Mouse (Mus musculus): ENCODE measurements around the gene Fam69a. TPM values are rescaled to one million over a fixed set of nuclear protein-coding genes. Genes with fewer than 3 reads are reported as not detected.
"Not testable (repeated sequence)": the region's sequence is repeated elsewhere in the genome, so short reads cannot be mapped to it uniquely, and the experiment has no call there.

The Fam69a gene
- total RNA-seq, 2 experiments from 2014 or later: 33.5 to 39.0 TPM

DNA sequence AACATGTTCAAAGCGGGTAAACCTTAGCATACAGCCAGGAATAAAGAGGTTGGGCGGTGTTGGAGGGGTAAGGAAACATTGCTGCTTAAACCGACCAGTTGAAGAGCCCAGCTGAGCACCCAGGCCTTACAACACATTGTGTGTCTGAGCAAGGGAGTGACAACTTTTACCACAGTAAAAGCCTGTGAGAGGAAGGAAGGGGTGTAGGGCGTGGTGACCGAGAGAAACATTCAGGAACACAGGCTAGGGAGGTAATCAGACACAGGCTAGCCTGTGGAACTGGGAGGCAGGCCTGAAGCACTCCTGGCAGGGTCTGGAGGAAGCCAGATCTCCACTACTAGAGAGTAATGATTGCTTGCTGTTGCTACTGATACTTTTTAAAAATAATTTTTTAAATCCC, 36.2 kb downstream of the Fam69a start:
- DNase-seq (ENCODE audit: extremely low spot score in 1 of 2, low spot score in 1 of 2): no peak

DNA sequence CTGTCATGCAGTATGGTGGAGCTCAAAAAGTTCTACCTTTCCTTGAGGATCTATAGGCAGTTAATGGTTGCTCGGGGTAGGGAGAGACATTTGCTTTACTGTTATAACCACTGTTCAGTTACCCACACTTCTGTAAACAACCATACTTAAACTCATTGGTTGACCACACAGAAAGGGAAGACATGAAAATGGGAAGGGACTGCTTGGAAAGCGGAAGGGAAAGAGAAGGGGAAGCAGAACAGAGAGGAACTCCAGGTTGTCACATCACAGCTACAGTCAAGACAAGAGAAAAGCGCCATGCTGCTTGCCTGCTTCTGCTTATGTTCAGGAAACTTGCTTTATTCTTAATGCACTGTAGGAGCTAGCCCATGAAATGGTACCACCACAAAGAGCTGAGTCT, 37.3 kb downstream of the Fam69a start:
- no peak for DNase-seq (ENCODE audit: extremely low spot score in 1 of 2, low spot score in 1 of 2)

DNA sequence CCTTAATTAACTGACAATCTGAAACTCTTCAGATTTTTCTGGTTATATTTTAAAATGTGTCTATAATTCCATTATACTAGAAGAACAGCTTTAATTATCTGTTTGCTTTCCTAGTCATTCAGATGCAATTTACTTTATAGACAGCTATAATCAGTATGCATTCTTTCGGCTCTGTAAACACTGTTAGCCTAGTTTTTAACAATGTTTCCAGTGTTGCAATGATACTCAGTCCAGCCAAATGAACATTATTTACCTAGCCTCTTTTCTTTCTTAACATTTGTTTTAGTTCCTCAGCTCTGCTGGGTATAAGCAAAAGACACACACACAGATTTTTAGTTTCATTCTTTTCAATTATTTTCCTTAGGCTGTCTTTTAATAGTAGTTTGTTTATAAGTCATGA, 38.0 kb downstream of the Fam69a start:
- no peak for DNase-seq (ENCODE audit: extremely low spot score in 1 of 2, low spot score in 1 of 2)

DNA sequence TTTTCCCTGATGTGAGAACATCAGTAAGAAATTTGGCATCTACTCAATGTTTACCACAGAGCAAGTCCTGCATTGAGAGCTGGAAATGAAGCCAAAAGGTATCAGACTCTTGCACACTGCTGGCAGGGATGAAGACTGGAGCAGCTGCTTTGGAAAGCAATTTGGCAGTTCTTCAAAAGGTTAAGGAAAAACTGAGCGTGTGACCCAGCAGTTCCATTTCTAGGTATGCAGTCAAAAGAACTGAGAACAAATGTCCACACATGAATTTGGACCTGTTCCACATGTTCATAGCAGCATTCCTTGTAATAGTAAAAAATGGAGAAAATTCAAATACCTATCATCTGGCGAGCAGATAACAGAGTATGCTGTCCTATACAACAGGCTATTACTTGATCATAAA, 39.3 kb downstream of the Fam69a start:
- no peak for DNase-seq (ENCODE audit: extremely low spot score in 1 of 2, low spot score in 1 of 2)

DNA sequence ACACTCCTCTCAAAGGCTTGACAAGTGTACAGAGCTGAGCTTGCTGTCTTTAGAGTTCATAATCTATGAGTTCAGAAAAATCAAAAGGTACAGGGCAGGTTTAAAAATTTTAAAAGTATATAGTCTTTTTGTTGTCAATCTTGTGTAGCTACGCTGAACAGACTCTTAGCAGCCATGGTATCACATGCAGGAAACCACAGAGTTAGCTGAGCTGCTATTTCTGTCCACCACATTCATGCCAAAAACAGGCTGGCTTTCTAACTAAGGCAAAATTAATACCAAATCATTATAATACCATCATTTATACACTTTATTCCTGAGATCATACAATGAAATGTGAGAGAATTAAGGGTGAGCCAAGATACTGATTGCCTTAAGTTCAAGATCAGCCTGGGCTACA, 40.4 kb downstream of the Fam69a start:
- DNase-seq (ENCODE audit: extremely low spot score in 1 of 2, low spot score in 1 of 2): no peak

DNA sequence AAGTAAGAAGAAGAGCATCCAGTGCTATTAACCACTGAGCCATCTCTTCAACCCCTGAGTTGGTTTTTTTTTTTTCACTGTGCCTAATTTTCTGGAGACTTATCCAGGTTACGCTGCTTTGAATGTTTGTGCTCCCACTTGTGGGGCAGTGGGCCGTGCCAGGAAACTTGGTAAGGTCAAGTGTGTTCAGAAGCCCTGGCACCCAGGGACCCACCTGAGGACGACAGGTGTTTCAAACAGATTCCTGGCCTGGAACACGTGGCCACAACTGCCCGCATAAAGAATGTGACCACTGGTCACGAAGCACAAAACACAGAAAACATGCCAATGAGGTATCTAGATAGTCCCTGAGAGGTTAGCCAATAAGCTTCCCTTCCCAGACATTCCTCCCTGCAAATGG, 43.4 kb downstream of the Fam69a start:
- no peak for DNase-seq (ENCODE audit: extremely low spot score in 1 of 2, low spot score in 1 of 2)

DNA sequence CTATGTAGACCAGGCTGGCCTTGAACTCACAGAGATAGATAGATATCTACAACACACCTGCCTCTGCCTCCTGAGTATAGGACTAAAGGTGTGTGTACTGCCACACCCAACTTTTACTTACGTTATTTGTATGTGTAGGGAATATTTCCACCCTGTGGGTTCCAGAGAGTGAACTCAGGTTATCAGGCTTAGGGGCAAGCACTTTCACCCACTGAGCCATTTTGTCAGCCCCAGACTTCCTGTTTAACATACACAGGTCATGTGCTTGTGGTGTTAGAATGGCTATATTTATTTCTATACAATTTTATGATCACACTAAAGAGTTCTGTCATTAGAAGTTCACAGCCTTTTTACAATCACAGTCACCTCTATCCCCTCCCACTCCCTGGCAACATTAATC, 43.9 kb downstream of the Fam69a start:
- DNase-seq (ENCODE audit: extremely low spot score in 1 of 2, low spot score in 1 of 2): no peak

DNA sequence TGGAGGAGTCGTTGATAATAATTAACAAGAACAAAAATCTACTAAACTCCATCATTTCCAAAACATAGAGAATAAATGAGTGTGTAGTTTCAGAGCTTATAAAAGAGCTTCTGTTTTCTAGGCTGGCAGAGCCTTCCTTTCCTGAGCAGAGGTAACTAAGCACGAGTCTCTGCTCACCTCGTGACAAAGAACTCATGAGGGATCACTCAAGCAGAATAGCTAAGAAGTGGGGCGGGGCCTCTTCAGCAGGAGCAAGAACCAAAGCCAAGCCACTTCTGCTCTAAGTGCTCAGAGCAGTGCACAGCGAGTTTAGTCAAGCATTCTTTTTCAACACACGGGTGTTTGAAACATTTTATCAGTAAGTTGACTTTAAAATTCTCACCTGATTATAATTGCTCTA, 45.7 kb downstream of the Fam69a start:
- DNase-seq (ENCODE audit: extremely low spot score in 1 of 2, low spot score in 1 of 2): no peak

DNA sequence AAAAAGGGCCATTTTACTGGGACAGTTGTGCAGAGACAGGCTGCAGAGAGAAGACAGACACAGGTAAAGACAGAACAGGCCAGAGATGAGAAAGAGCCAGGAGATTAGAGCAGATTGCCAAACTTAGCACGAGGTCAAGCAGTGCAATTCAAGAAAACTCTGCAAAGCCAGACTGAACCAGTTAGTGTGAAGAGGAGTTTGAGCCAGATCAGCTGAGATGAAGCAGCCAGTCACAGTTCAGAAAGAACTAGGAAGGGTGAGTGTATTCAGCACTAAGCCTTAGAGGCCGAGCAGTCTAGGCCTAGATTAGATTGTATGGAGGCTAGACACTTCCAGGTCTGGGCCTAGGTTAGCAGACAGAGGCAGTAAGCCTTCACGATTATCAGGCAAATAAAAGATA, 47.2 kb downstream of the Fam69a start:
- no peak for DNase-seq (ENCODE audit: extremely low spot score in 1 of 2, low spot score in 1 of 2)

DNA sequence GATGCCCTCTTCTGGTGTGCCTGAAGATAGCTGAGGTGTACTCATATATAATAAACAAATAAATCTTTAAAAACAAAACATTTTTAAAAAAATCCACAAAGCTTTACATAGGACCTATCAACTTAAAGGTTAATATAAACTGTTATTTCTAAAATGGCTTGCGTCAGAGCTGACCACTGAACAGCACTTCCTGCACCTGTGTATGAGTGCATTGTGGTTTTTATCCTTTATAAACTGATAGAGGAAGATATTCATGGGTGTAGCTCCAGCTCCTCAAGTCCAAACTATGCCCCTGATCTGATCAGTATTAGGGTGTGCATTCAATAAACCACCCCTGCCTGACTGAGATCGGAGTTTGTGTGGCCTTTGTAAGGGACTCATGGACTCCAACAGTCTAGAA, 48.0 kb downstream of the Fam69a start:
- no peak for DNase-seq (ENCODE audit: extremely low spot score in 1 of 2, low spot score in 1 of 2)

DNA sequence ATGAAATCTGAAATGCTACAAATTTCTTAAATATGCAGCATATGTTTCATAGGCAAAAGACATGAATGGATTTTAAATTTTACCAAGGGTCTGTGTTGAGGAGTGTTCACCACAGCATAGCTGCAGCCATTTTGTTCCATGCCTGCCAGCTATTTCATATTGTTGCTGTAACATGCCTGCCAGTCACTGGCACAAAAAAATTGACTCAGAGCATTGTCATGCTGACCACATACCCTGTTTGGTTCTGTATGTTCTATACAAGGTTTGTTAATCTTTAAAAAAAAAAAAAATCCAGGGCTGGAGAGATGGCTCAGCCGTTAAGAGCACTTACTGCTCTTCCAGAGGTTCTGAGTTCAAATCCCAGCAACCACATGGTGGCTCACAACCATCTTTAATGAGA, 48.4 kb downstream of the Fam69a start:
- DNase-seq (ENCODE audit: extremely low spot score in 1 of 2, low spot score in 1 of 2): not testable (repeated sequence)

DNA sequence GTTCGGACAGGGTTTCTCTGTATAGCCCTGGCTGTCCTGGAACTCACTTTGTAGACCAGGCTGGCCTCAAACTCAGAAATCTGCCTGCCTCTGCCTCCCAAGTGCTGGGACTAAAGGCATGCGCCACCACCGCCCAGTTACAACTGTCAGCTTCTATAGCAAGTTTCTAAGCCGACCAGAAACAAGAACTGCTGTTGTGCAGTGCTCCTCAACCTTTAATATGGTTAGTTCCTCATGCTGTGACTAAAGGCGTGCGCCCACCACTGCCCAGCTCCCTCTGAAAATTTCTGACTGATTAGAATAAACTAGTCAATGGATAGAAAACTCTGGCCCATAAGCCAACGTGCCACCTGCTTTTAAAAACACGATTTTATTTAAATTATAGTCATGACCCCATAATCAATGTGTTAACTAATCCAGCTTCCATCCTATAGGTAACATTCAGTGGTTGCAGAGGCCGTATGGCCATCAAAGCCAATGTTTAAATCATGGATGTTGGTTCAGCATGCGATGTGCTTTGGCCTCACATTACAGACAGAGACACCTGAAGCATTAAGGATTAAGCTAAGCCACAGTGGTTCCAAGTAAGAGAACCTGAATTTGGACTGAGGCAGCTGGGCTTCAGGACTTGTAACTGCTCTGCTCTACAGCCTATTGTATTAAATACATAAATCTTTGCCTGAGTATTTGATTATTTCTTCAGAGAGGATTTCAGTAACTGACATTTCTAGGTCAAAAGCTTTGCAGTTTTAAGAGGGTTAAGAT, 50.1 kb downstream of the Fam69a start:
- DNase-seq (ENCODE audit: extremely low spot score in 1 of 2, low spot score in 1 of 2): no peak

DNA sequence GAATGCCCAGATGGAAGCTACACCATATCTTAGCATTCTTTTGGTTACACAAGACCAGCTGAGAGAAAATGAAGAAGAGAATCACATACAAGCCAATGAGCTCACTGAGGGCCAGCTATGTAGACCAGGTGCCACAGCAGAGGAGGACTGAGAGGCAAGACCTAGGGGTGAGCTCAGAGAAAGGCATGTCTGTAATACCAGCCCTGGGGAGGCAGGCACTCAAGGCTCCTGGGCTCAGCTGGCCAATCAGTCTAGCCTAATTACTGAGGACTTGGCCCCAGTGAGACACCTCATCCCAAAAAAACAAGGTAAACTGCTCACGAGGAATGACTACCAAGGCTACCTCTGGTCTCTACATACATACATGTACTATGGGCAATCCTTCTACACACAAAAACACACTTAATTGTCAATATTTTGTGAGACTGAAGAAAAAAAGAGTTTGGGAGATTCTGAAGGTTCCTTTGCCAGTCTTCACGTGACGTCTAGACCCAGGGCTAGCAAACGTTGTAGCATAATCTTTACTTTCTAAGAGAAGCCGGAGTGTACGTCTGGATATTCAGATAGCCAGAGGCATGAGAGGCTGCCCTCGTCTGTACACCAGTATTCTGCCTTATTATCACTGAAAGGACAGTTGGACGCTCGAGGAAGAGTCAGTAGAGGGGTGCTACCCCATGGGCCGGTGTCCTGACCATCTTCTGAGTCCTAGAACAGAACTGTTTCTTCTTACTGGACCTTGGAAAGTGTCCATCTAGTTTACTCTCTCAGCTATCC, 51.9 kb downstream of the Fam69a start:
- no peak for DNase-seq (ENCODE audit: extremely low spot score in 1 of 2, low spot score in 1 of 2)

DNA sequence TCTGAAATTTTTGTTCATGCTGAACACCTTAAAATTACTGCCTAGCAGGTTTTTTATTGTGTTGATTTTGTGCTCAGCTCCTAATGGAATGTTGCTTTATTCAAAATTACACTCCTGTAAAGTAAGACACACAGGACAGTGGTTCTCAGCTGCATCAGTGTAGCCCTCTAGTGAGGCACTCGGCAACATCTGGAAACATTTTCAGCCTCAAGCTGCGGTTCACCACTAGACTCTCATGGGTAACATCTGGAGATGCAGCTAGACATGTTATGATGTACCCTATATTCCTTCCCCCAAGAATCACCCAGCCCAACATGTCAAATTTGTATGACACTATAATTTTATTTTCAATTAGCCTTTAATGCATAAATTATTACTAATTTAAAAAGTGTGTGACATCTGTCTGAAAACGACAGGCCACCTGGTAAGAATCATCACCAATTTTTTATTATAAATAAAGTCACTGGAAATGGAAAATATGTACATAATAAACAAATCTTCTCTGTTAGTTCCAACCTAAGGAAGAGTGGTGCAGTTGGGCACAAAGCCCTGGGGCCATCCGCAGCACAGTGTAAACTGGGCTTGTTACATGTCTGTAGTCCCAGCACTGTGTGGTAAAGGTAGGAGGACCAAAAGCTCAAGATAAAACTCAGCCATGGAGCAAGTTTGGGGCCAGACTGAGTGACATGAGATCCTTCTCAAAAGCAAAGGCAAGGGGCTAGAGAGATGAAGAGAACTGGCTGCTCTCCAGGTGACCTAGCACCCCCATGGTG, 53.5 kb downstream of the Fam69a start:
- no peak for DNase-seq (ENCODE audit: extremely low spot score in 1 of 2, low spot score in 1 of 2)

DNA sequence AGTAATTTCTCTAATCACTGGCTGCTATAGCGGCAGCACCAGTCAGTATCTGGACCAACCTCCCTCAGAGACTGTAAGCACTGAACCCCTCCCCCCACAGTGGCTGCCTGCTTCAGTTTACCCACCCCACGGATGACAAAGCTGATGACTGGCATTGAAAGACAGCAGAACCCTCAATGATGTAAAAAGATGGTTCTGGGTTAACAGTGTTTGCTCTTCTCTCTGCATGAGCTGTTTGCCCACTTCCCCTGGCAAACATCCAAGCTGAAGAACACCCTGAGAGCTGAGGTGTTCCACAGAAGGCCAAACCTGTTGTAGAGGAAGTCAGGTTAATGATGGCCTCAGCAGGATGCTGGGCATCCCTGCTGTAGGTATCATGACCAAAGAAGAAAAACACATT, 54.3 kb downstream of the Fam69a start:
- no peak for DNase-seq (ENCODE audit: extremely low spot score in 1 of 2, low spot score in 1 of 2)

DNA sequence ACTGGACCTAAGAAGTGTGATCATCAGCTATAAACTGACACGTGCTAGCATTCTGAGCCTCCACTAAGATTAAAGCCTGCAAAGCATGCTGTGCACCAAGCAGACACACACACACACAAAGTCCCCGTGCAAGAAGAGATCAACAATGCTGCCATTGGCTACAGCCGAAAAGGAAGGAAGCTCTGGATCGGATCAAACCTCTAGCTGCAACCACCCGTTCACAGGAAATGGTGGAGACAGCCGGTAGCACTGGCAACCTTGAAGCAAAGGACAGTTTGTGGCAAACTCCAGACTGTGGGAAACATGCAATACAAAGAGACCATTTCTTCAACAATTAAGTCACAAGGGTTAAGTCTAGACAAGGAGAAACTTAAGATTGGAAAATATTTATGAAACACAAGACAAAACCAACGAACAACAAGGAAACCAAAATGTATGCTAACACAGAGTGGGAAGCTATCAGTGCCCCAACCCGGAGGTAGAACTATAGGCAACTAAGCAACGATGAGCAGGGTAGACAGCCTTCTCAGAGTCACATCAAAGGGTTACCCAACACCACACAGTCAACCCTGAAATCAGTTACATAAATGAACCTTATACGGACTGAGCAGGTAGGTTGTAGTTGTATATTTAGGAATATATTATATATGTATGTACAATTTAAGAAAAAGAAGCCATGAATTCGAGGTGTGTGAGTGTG, 60.2 kb downstream of the Fam69a start:
- no peak for DNase-seq (ENCODE audit: extremely low spot score in 1 of 2, low spot score in 1 of 2)

DNA sequence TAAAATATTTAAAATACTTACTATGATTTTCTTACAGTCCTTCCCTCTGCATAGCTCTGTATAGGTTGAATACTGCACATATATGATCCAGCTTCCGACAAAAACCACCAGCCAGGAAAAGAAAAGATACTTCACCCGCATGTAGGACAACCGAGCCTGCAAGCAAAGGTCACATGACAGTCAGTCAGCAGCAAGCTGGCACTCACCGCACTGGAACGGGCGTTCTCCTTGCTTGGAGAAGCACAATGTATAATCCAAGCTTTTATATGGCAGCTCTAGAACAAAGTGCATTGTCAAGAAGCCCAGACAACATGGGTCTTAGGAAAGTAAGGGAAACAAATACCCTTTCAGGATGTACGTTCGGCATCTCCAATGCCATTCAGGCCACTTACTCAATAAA, 62.3 kb downstream of the Fam69a start:
- DNase-seq (ENCODE audit: extremely low spot score in 1 of 2, low spot score in 1 of 2): no peak

DNA sequence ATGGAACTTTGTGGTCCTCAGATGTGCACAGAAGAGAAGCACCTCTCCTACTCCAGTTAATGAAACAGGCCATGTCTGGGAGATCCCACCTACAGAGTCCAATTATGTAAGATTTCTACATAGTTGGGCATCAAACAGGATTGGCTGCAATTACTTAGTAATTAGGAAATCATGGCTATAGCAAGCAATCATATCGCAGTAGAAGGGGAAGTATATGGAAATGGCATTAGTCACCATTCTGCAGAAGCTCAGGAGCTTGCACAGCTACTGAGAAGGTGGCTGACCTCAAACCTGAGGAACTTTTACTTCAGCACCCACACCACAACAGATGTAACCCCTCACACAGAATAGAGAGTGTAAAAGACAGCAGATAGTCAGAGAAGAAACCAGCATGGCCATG, 64.0 kb downstream of the Fam69a start:
- DNase-seq (ENCODE audit: extremely low spot score in 1 of 2, low spot score in 1 of 2): no peak

DNA sequence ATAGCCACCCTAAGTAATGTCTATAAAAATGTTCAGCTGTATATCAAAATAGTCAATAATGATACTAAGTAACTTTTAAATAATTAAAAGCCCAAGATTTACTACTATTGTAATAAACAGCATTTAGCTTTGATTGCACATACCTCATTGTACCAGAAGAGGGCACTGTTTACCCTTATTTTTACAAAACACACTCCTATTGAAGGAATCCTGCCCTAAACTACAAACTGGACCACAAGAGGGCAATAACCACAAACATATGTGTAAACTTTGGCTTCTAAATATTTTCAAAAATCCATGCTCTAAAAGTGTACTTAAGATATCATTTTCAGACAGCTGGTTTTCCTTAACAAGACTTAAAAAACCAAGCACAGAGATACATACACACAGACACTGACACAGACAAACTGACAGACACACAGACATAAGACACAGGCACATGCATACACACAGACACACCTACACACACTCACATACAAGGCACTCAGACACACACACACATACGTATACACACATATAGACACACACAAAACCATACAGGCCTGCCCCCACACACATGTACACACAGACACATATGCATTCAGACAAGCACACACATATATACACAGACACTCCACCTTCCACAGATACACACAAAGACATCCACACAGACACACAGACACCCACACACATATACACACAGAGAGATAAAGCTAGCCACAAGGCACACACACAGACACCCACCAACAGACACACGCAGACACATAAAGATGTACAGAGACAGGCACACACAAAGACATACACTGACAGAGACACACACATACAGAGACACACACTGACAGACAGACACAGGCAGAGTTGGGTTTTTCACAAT, 65.3 kb downstream of the Fam69a start:
- DNase-seq (ENCODE audit: extremely low spot score in 1 of 2, low spot score in 1 of 2): no peak

DNA sequence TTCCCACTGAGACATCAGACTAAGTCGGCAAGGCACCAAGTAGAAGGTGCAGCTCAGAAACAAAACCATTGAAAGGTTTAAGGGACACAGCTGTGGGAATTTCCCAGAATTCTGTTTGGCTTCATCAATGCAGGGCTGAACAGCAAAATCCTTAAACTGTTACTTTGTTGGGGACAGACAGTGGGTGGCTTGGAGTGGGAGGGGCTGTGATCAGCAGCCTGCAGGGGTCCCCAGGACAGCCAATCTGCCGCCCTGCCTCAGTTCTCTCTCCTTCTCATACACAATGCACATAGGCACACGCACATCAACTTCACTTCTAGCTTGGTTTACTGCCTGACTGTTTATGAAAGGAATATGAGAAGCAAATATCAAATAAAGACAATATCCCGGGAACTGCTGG, 71.6 kb downstream of the Fam69a start:
- DNase-seq (ENCODE audit: extremely low spot score in 1 of 2, low spot score in 1 of 2): no peak

All from layer of hippocampus, postnatal 25 days (tissue).